Mouse (Mus musculus): ENCODE results near the gene Tspan5. TPM values are rescaled to one million over a fixed set of nuclear protein-coding genes. Genes with fewer than 3 reads are reported as not detected.

Gene Tspan5
- total RNA-seq (2021) = 1 to 10 TPM; 7.0 to 9.1 TPM
- long read RNA-seq, experiment 1, full-length matches to known transcripts = 9 of 11 reads
- long read RNA-seq, experiment 1, partial matches to known transcripts = 0 of 11 reads
- long read RNA-seq, experiment 1, other reads (novel, unspliced or antisense) = 2 of 11 reads
- long read RNA-seq, experiment 2, full-length matches to known transcripts = 9 of 13 reads
- long read RNA-seq, experiment 2, partial matches to known transcripts = 0 of 13 reads
- long read RNA-seq, experiment 2, other reads (novel, unspliced or antisense) = 4 of 13 reads

GRCm38 (mm10) chr3:138741649-138742565, at the start of gene Tspan5:
Gene Tspan5 (plus strand): TSS chr3:138742195.
- intact Hi-C loops (cut with DNase I; ENCODE audit: low total_unique reads) = loop anchor here (10.0 kb wide), 1 partner anchor 163 kb away; no protein-coding TSS in a partner anchor

DNA sequence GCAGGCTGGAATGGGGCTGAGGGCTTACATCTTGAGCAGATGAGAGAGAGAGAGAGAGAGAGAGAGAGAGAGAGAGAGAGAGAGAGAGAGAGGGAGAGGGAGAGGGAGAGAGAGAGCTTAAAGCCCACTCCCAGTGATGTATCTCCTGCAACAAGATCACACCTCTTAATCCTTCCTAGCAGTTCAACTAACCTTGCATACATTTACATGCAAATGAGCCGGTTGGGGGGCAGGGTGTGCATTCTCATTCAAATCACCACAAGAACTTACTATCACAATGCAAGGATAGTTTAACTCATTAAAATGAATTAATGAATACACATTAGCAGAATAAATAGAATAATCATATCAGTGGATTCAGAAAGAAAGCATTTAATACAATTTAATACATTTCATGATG, 49.7 kb upstream of the Tspan5 start:
- DNase-seq = no peak
- intact Hi-C loops (cut with DNase I; ENCODE audit: low total_unique reads) = no loop called here

More at GRCm38 (mm10) chr3:138741649-138742565, at the start of gene Tspan5:
- DNase-seq = peak; percentile 81

DNA sequence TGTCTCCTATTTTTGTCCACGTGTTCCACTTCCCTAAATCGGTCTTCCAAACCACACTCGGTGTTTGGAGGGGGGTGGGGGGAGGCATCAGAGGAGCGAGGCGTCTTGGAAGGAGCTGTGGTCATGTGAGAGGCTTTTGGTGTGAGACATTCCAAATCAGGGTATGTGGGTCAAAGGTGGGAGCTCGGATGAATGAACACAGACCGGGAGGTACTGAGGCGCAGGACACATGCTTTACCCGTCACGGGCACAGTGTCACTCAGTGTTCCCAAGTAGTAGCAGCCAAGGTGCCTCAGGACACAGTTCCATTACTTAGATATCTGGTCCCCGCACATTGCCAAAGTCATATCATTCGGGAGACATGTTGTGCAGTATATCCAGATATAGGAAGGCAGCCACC, 38.6 kb upstream of the Tspan5 start:
- DNase-seq = no peak
- intact Hi-C loops (cut with DNase I; ENCODE audit: low total_unique reads) = no loop called here

- DNase-seq = no peak
- intact Hi-C loops (cut with DNase I; ENCODE audit: low total_unique reads) = no loop called here
These were observed 37.5 kb upstream of the Tspan5 start for GRCm38 (mm10) chr3:138704469-138704868.

GRCm38 (mm10) chr3:138705875-138706274, 36.1 kb upstream of the Tspan5 start:
- DNase-seq = no peak
- intact Hi-C loops (cut with DNase I; ENCODE audit: low total_unique reads) = no loop called here

GRCm38 (mm10) chr3:138709183-138709582, 32.8 kb upstream of the Tspan5 start:
- DNase-seq = no peak
- intact Hi-C loops (cut with DNase I; ENCODE audit: low total_unique reads) = no loop called here

DNA sequence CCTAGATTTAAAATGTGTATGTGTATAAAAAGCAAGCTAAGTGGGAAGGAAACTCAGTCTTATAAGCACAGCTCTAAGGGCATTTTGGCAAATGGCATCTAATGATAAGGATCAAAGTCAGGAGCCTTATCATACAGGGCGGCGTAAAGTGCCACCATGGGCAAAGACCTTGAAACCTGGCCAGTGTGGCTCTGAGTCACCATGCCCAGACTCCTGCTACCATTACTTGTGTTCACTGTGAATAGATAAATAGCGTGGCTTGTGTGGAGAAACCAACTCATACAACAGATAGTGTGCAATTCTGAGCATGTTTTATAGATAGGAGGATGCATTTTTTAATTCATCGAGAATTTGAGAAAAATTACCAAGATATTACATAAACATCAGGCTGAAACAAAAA, 30.0 kb upstream of the Tspan5 start:
- no peak for DNase-seq
- intact Hi-C loops (cut with DNase I; ENCODE audit: low total_unique reads) = no loop called here

- intact Hi-C loops (cut with DNase I; ENCODE audit: low total_unique reads) = no loop called here
- no peak for DNase-seq
These were observed 29.4 kb upstream of the Tspan5 start for GRCm38 (mm10) chr3:138712452-138713140.

DNA sequence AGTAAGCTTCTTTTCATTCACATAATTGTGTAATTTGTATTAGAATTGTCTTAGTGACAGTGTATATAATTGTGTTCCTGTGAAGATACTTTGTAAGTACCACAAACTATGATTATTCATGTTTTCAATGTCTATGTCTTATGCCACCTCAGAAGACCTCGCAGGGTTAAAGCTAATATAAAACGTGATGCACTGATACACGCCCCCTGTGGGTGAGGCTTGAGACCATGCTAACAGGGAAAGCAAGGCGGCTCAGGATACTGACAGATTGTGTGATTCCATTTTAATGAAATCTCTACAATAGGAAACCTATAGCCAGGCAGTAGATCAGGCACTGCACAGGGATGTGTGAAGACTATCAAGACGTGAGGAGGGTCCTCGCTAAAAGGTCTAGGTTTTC, 28.9 kb upstream of the Tspan5 start:
- intact Hi-C loops (cut with DNase I; ENCODE audit: low total_unique reads) = no loop called here
- no peak for DNase-seq

DNA sequence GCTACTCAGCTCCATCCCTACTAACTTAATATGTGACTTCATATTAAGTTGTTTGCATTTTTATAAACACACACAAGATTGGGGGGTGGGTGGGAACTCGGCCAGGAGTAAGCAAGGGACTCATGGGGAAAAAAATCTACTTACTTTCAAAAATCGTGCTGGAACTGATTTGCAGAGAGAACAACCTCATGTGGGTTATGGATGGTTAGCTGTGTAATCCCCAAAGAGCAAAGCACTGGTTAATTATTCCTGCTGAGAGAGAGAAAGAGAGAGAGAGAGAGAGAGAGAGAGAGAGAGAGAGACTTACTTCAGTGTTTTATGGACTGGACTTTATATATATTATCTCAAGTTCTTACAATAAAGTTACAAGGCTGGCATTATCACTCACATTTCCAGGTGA, 27.2 kb upstream of the Tspan5 start:
- intact Hi-C loops (cut with DNase I; ENCODE audit: low total_unique reads) = no loop called here
- no peak for DNase-seq

DNA sequence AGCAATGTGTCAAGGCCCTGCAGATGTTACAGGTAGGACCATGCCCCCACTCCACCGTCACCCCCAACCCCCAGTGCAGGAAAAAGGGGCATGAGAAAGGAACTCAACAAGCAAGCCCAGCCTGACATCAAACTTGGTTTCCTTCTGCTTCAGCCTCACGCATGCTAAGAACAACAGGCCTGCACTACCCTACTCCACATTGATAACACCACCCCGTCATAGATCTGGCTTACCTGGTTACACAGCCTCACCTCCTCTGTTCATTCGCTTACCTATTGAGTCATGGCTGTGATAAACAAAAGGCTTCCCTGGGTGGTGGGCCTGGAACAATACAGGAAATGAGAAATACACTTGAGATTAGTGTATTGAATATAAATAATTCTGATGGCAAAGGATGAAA, 26.8 kb upstream of the Tspan5 start:
- DNase-seq = no peak
- intact Hi-C loops (cut with DNase I; ENCODE audit: low total_unique reads) = no loop called here

- no peak for DNase-seq
- intact Hi-C loops (cut with DNase I; ENCODE audit: low total_unique reads) = no loop called here
These were observed 25.0 kb upstream of the Tspan5 start for GRCm38 (mm10) chr3:138717040-138717439.

- no peak for DNase-seq
- intact Hi-C loops (cut with DNase I; ENCODE audit: low total_unique reads) = no loop called here
These were observed 19.8 kb upstream of the Tspan5 start for GRCm38 (mm10) chr3:138722152-138722551.

DNA sequence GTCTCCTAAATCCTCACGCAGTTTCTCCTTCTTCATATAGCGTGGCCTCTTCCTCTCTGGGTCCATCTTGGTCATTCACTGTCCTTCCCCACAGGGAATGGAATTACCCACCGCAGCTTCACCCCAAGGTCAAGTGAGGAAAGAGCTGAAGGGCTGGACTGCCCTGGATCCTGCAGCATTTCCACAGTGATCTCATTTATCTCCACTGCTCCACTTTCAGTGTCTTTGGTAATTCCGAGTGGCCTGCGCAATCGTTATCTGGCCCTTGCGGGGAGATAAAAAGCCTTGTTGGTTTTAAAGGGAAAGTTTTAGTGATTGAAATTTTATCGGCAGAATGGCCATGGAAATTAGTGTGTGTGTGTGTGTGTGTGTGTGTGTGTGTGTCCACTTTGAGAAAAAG, 14.4 kb upstream of the Tspan5 start:
- intact Hi-C loops (cut with DNase I; ENCODE audit: low total_unique reads) = no loop called here

DNA sequence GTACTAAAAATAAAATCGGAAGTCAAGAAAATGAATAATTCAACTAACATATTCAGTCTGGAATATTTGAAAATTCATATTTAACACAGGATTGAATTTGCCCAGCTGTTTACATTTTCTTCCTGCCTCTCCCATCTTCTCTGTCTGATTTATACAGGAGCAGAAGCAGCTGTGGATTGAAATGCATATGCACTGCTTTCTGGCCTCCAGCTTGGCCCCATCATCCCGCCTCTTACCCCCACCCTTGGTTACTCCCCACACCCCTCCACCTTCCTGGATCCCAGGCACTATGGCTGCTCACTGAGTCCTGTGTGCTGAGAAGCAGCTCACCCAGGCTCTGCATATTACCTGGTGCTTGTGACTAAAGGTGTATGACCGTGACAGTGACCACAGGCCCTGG, 13.2 kb upstream of the Tspan5 start:
- no peak for DNase-seq
- intact Hi-C loops (cut with DNase I; ENCODE audit: low total_unique reads) = no loop called here

More for the DNA sequence above, 14.4 kb upstream of the Tspan5 start:
- DNase-seq = no peak

- intact Hi-C loops (cut with DNase I; ENCODE audit: low total_unique reads) = no loop called here
- DNase-seq = no peak
These were observed 11.2 kb upstream of the Tspan5 start for GRCm38 (mm10) chr3:138730812-138731211.

DNA sequence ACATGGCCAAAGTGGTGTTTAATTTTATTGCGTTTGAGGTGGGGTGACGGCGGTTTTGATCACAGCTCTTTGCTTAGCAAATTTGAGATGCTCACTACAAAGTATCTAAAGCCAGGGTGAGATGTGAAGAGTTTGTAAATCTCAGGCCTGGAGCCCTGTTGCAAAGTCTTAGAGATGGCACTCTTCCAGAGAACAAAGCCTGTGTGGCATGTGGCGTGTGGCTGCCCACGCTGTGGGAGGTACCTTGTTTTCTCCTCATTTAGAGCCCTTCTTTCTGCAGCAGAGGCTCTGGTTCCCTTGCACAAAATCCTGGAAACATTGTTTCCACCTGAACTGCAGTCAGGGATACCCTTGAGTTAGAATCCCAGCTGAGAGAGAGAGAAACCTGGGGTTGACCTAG, 6.2 kb upstream of the Tspan5 start:
- intact Hi-C loops (cut with DNase I; ENCODE audit: low total_unique reads) = no loop called here
- DNase-seq = no peak

DNA sequence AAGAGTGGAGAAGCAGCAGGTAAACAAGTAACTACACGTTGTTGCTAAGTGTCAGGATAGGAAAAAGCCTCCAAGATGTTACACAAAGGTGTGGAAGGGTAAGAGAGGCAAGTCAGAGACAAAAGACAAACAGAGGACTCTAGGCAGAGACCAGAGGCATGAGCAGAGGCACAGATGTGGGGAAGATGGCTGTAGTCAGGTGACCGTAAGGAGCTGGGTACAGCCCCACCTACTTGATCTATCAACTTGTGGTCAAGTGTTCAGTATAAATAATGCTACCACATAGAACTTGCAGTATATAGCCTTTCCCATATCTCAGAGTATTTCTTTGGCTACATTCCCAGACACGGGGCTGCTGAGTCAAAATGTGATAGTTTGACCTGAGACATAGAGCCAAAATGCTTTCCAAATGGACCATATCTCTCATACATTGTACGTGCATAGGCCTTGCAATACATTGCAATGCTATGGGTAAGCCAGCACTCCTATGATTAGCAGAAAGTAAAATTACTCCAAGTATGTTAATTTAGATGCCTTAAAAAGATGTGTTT, 2.8 kb upstream of the Tspan5 start:
- intact Hi-C loops (cut with DNase I; ENCODE audit: low total_unique reads) = no loop called here
- DNase-seq = no peak

DNA sequence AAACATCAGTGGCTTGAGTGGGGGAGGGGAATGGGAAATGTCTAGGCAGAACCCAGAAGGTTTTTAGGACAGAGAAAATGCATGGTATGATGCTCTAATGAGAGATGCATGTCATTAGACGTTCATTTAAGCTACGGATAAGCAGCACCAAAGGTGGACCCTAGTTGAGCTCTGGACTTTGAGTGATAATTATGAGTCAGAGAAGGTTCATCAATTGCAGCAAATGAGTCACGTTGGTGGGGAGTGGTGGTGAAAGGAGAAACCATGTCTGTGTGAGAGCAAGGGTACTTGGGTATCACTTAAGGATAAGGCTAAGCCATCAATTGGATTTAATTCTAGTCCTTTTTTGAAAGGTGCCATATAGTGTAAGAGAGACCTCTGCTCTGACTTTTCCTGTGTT, 1.7 kb upstream of the Tspan5 start:
- no peak for DNase-seq
- intact Hi-C loops (cut with DNase I; ENCODE audit: low total_unique reads) = loop anchor here (10.0 kb wide), 1 partner anchor 165 kb away; no protein-coding TSS in a partner anchor

All from gastrocnemius, postnatal 14 days (tissue).